Mouse (Mus musculus): ENCODE data around the gene Pdzd2.

GRCm38 (mm10) chr15:12689716-12690381, 49.9 kb downstream of the Pdzd2 start:
- TF ChIP-seq POLR2A (IDR thresholded peaks at IDR 0.05; ENCODE audit: control insufficient read depth, low read depth, low read length) (no peak), CTCF (IDR thresholded peaks at IDR 0.05; ENCODE audit: control insufficient read depth, insufficient read depth, insufficient replicate concordance, low read depth, low read length) (peak; percentile 10; the same call in 1 of the 2 replicates)

Measured in testis, adult 2 months (tissue).